Comparison of ENCODE assay signal across 8 mouse cellular contexts in the genomic region with DNA sequence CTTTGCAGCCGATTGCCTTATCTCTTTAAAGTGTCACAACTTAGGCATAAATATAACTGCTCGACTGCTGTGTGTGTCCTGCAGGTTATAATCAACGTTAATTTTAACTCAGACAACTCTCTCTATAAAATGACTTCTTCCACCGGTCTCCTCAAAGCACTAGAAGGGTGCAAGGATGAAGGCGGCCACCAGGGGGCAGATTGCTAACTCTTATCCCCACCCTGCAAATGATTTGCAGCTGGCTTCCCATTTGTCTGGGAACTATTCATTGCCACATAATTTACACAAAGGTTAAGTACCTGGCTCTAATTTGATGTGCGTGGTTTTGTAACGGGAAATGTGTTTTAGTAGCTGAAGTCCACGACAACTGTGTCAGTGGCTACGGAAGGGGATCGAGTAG.
DNase-seq lines count a peak whose midpoint lies in the region; ATAC-seq and TF ChIP-seq lines count a peak whose summit lies in the region.

No protein-coding gene starts in this region.

- H3K27me3 ChIP-seq in neural tube, embryonic 15.5 days (replicated peaks) = no peaks in the 10 kb centered on the region
- H3K27me3 ChIP-seq in liver, embryonic 14.5 days (ENCODE audit: control insufficient read depth, insufficient read depth, low read length) = no peaks in the 10 kb centered on the region

- H3K27ac ChIP-seq in neural tube, embryonic 15.5 days (replicated peaks) = no peak overlapping the region
- H3K27ac ChIP-seq in liver, embryonic 14.5 days = no peak overlapping the region

- H3K4me2 ChIP-seq in neural tube, embryonic 15.5 days = no peak overlapping the region
- H3K4me2 ChIP-seq in liver, embryonic 14.5 days (ENCODE audit: low read depth) = no peak overlapping the region

- peak; percentile 63 for DNase-seq in neural tube, embryonic 10.5 days (ENCODE audit: extremely low spot score, low spot score)
- peak; percentile 79 for DNase-seq in brain, adult 2 months (ENCODE audit: low read depth, low spot score)
- DNase-seq in frontal cortex, postnatal 10 days (ENCODE audit: low spot score in 2 of 2) = peak; percentile 23 to 67
- peak; percentile 80 for DNase-seq in kidney, postnatal 14 days
- DNase-seq in liver, embryonic 14.5 days (ENCODE audit: low read depth in 3 of 3, low spot score in 3 of 3) = no peak
- DNase-seq in right cerebral cortex, postnatal 36 days (ENCODE audit: low spot score in 2 of 2) = peak; percentile 55 to 66
- DNase-seq in urinary bladder, postnatal 36 days (ENCODE audit: low spot score in 2 of 2) = peak; percentile 61 to 73

- WGBS in neural tube, embryonic 15.5 days = 38% methylated on average over 10 of the region's 10 CpGs
- WGBS in liver, embryonic 14.5 days (ENCODE audit: insufficient replicate concordance) = 57% methylated on average over 10 of the region's 10 CpGs

- no peaks in the 10 kb centered on the region for H3K9me3 ChIP-seq in neural tube, embryonic 15.5 days (replicated peaks)
- H3K9me3 ChIP-seq in liver, embryonic 14.5 days (ENCODE audit: control insufficient read depth, low read length) = no peaks in the 10 kb centered on the region; the same call in 1 of the 2 replicates

- TF ChIP-seq EP300 in liver, embryonic 14.5 days (IDR thresholded peaks at IDR 0.05; ENCODE audit: low read depth) = no peak

- peak; percentile 62 for TF ChIP-seq CTCF in liver, embryonic 14.5 days (IDR thresholded peaks at IDR 0.05; ENCODE audit: low read depth)

- no peak overlapping the region for H3K4me3 ChIP-seq in neural tube, embryonic 15.5 days (replicated peaks)
- H3K4me3 ChIP-seq in liver, embryonic 14.5 days (ENCODE audit: insufficient read depth in 1 of 2, low read depth in 2 of 2, low read length in 2 of 2) = no peak overlapping the region

- H3K4me1 ChIP-seq in neural tube, embryonic 15.5 days = no peaks in the 10 kb centered on the region
- no peaks in the 10 kb centered on the region for H3K4me1 ChIP-seq in liver, embryonic 14.5 days (replicated peaks; ENCODE audit: control insufficient read depth in 2 of 2, insufficient read depth in 2 of 2, low read length in 1 of 2)

- no peak for ATAC-seq in neural tube, embryonic 15.5 days (ENCODE audit: low FRiP score)
- ATAC-seq in liver, embryonic 14.5 days (ENCODE audit: insufficient read depth) = no peak

- H3K9ac ChIP-seq in neural tube, embryonic 15.5 days (replicated peaks) = no peak overlapping the region
- H3K9ac ChIP-seq in liver, embryonic 14.5 days (replicated peaks) = no peak overlapping the region

- peaks cover 13% of the 10 kb centered on the region for H3K36me3 ChIP-seq in neural tube, embryonic 15.5 days
- H3K36me3 ChIP-seq in liver, embryonic 14.5 days (replicated peaks; ENCODE audit: control insufficient read depth, insufficient read depth, low read depth) = no peaks in the 10 kb centered on the region

Comparison
In these comparisons a context has a peak if more than half of its experiments do, and no peak if none do; other contexts are left out.
1. DNase-seq: peak in neural tube, embryonic 10.5 days (single experiment), brain, adult 2 months (single experiment), frontal cortex, postnatal 10 days (2 of 2), kidney, postnatal 14 days (single experiment), right cerebral cortex, postnatal 36 days (2 of 2) and urinary bladder, postnatal 36 days (2 of 2); none in liver, embryonic 14.5 days (0 of 3).